Mouse (Mus musculus) heart, postnatal 0 days (tissue): ENCODE results near the gene Trio. TPM values are rescaled to one million over a fixed set of nuclear protein-coding genes. Genes with fewer than 3 reads are reported as not detected.

Source experiments
- ATAC-seq: fragments of 200-750 bp; cut with Nextera tagmentation; 2 replicates; pipeline ENCODE4 v1.8.0; 2017; ENCODE audit warnings: low read depth, moderate number of reproducible peaks, moderate library complexity; ENCODE audit not compliant: insufficient read depth
- DNase-seq: peaks from one replicate; pipeline ENCODE4 v3.0.0-alpha.2; 2016; ENCODE audit warnings: low spot score
- H3K27ac ChIP-seq: fragments of 300-500 bp; sonication (generic); 2 replicates; pipeline ENCODE4 v1.5.1; 2014; ENCODE audit warnings: low read depth, mild to moderate bottlenecking
- H3K27me3 ChIP-seq: fragments of 300-500 bp; sonication (generic); 2 replicates; pipeline ENCODE4 v1.6.1; 2014; ENCODE audit warnings: low read length, mixed read lengths; ENCODE audit not compliant: control insufficient read depth, insufficient read depth
- H3K36me3 ChIP-seq: fragments of 300-500 bp; sonication (generic); replicated peaks from 2 replicates; pipeline ENCODE4 v1.6.1; 2014; ENCODE audit warnings: low read length, mixed read lengths; ENCODE audit not compliant: control insufficient read depth, insufficient read depth
- H3K4me1 ChIP-seq: fragments of 300-500 bp; sonication (generic); 2 replicates; pipeline ENCODE4 v1.6.1; 2014; ENCODE audit warnings: antibody characterized with exemption; ENCODE audit not compliant: control insufficient read depth, insufficient read depth
- H3K4me2 ChIP-seq: fragments of 300-500 bp; sonication (generic); 2 replicates; pipeline ENCODE4 v1.6.1; 2014; ENCODE audit warnings: low read depth, mild to moderate bottlenecking, low read length, moderate library complexity
- H3K4me3 ChIP-seq: fragments of 300-500 bp; sonication (generic); 2 replicates; pipeline ENCODE4 v1.5.1; 2014; ENCODE audit warnings: low read depth, low read length
- H3K9ac ChIP-seq: fragments of 300-500 bp; sonication (generic); replicated peaks from 2 replicates; pipeline ENCODE4 v1.6.1; 2014; ENCODE audit warnings: low read depth, low read length, mixed read lengths
- H3K9me3 ChIP-seq: fragments of 300-500 bp; sonication (generic); replicated peaks from 2 replicates; pipeline ENCODE4 v1.6.1; 2016; ENCODE audit warnings: low read length; ENCODE audit not compliant: control insufficient read depth
- CTCF ChIP-seq: IDR thresholded peaks from 2 replicates; pipeline ENCODE4 v1.5.1; 2016; ENCODE audit warnings: antibody characterized with exemption, control low read depth, low read depth
- EP300 ChIP-seq: IDR thresholded peaks from 2 replicates; pipeline ENCODE4 v1.6.1; 2016; ENCODE audit warnings: antibody characterized with exemption, low read depth
- WGBS: fragments of 180-500 bp; shearing (Covaris S2); extraction: QIAGEN DNeasy Blood & Tissue Kit; methylation state at CpG from one replicate; pipeline ENCODE4 v1.1.7; 2014; 5-methylcytosine and 5-hydroxymethylcytosine counted together
- polyA plus RNA-seq: library from polyadenylated mRNA; unstranded; fragments of >200 nt; fragmentation: Nextera tagmentation; extraction: Ambion mirVana; gene quantifications from 2 replicates; pipeline ENCODE4 v1.2.1, GENCODE M21; 2015
- total RNA-seq: library from RNA; depleted of rRNA; stranded (reverse); fragments of >200 nt; gene quantifications from 2 replicates; pipeline ENCODE4 v1.2.3, GENCODE M21; 2014; ENCODE audit warnings: low replicate concordance

The Trio gene
- total and polyA plus RNA-seq, 2 experiments from 2014 or later: 10.1 to 77.2 TPM

DNA sequence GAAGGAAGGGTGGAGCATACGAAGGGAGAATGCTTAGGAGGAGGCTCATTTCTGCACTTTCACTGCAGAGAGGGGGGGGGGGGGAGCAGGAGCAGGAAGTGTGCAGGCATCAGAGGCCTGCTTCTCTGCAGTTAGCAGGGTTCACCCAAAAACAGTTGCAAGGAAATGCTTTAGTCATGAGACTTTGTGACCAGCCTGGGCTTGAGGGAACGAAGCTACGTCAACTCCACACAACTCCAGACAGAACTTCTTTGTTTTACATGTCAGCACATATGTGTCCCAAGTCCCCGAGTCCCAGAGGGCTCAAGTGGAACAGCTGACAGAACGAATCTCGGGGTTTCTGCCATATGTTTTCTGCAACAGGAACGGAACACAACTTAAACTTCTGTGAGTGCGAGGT lies 99.8 kb downstream of the Trio start:
- H3K9ac ChIP-seq: no peak overlapping the region
- H3K36me3 ChIP-seq: no peaks in the 10 kb centered on the region
- peak; percentile 67 for DNase-seq
- H3K4me1 ChIP-seq: peaks cover 18% of the 10 kb centered on the region
- H3K27me3 ChIP-seq: no peaks in the 10 kb centered on the region
- TF ChIP-seq CTCF (no peak), EP300 (no peak)
- no peaks in the 10 kb centered on the region for H3K9me3 ChIP-seq
- H3K27ac ChIP-seq: peak overlapping the region; percentile 51
- WGBS: 46% methylated on average over 8 of the region's 8 CpGs
- peak; percentile 36 for ATAC-seq
- no peak overlapping the region for H3K4me3 ChIP-seq
- H3K4me2 ChIP-seq: peak overlapping the region; percentile 2; the same call in 1 of the 2 replicates

DNA sequence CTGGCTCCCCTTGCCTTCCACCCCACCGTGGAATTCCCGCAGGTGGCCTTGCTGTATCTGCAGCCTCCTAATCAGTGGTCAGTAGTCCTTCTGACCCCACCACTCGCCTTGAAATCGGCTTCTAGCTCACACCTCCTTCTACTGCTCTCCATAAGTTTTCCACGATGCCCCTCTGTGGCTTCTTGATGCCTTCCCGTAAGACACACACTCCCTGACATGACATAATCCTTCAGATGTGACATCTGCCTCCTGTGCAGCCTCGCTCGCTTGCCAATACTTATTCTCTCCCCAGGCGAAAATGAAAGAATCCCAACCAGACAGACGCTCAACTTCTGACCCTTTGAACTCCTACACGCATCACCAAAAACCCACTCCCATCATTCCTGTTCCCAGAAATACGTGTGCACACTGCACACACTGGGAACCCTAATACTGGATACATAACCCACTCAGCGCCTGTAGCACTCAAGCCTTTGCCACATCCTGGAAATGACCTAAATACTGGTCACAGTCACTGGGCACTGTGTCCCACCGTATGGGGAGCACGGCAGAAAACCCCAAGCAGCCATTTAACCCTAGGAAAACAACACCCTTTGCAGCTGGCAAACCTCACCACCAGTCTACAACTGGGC lies 100.5 kb downstream of the Trio start:
- peaks cover 18% of the 10 kb centered on the region for H3K4me1 ChIP-seq
- DNase-seq (no peak), ATAC-seq (no peak)
- no peak overlapping the region for H3K9ac ChIP-seq
- TF ChIP-seq CTCF (no peak), EP300 (no peak)
- no peaks in the 10 kb centered on the region for H3K36me3 ChIP-seq
- H3K27me3 ChIP-seq: no peaks in the 10 kb centered on the region
- H3K27ac ChIP-seq: peak overlapping the region; percentile 51
- no peak overlapping the region for H3K4me3 ChIP-seq
- WGBS: 44% methylated on average over 15 of the region's 15 CpGs
- no peak overlapping the region for H3K4me2 ChIP-seq
- H3K9me3 ChIP-seq: no peaks in the 10 kb centered on the region

DNA sequence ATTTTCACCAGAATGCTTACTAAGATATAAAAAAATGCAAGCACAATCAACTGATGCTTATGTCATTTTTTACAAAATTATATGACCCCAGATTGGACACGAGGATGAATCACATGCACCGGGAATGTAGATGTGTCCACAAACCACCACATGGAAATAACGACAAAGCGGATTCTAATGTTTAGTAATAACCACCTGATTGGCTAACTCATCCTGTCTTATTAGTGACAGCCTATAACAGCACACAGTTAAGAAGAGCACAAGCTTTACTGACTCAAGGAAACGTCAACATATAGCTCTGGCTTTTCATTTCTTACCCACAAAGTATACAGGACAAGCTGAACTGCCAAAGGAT lies 101.7 kb downstream of the Trio start:
- Histone ChIP-seq H3K27me3 (no peaks in the 10 kb centered on the region), H3K4me1 (peaks cover 18% of the 10 kb centered on the region), H3K36me3 (no peaks in the 10 kb centered on the region), H3K4me2 (peak overlapping the region; percentile 70), H3K9me3 (no peaks in the 10 kb centered on the region), H3K4me3 (peak overlapping the region; percentile 45), H3K9ac (no peak overlapping the region), H3K27ac (no peak overlapping the region)
- ATAC-seq: no peak
- no peak for DNase-seq
- no peak for TF ChIP-seq CTCF
- no peak for TF ChIP-seq EP300
- 23% methylated on average over 5 of the region's 5 CpGs for WGBS

DNA sequence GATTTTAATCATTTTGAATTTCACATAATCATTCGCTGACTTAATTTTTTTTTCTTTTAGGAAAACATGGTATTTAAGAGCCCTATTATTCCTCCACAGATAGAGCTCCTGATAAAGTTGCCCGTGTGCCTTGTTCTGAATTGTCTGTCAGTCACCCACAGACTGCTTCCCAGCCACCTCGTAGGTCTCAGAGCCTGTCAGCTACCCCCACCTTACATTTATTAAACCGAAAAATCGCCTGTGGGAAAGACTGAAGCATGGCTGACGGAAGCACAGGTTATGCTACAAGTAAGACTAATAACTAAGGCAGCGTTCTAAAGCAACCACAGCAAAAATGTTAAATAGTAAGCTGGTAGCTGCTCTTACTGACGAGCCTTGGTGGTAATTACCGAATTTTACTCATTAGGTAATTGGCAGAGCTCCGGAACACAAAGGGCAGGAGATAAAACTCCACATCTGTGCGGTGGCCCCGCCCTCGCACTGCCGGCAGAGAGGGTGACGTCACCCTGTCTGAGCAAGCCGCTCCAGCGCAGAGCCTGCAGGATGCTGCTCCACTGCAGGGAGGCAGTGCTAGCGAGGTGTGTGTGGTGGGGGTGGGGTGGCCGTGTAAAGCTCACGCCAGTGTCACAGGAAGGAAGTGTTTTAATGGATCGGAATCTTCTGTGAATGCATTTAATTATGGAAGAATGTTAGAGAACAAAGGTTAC lies 102.2 kb downstream of the Trio start:
- H3K9ac ChIP-seq: peak overlapping the region; percentile 41; the same call in 1 of the 2 replicates
- peaks cover 18% of the 10 kb centered on the region for H3K4me1 ChIP-seq
- ATAC-seq: peak; percentile 88

DNA sequence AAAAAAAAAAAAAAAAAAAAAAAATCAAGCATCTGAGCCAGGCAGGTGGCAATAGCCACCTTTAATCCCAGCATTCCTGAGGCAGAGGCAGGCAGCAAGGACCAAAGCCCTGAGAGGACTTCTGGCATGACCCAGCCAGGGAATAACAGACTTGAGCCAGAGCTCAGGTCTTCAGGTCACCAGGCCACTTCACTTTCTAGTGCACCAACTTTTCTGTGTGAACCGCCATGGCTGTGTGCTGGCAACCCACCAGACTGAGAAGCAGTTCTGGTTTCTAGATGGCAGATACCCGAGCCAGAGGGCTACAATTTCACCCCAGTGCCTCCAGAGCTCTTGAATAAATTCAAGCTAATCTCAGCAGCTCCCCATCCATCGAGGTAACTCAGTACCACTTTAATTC lies 104.9 kb downstream of the Trio start:
- Histone ChIP-seq H3K27me3 (no peaks in the 10 kb centered on the region), H3K4me1 (peaks cover 14% of the 10 kb centered on the region), H3K27ac (no peak overlapping the region), H3K9me3 (no peaks in the 10 kb centered on the region), H3K9ac (no peak overlapping the region), H3K36me3 (0 out of 2 replicates have a peak, but pooled peaks cover 6% of the 10 kb centered on the region), H3K4me3 (no peak overlapping the region), H3K4me2 (no peak overlapping the region)
- DNase-seq (no peak), ATAC-seq (no peak)
- 40% methylated on average over 3 of the region's 3 CpGs for WGBS
- no peak for TF ChIP-seq CTCF
- TF ChIP-seq EP300: no peak

More for the DNA sequence above, 102.2 kb downstream of the Trio start:
- DNase-seq: peak; percentile 84
- TF ChIP-seq CTCF: peak; percentile 33
- no peak for TF ChIP-seq EP300
- Histone ChIP-seq H3K36me3 (no peaks in the 10 kb centered on the region), H3K27ac (peak overlapping the region; percentile 49; the same call in 1 of the 2 replicates), H3K27me3 (no peaks in the 10 kb centered on the region), H3K4me2 (peak overlapping the region; percentile 70), H3K9me3 (no peaks in the 10 kb centered on the region), H3K4me3 (peak overlapping the region; percentile 45)
- 6% methylated on average over 21 of the region's 21 CpGs for WGBS
